Mouse (Mus musculus): ENCODE measurements at regions not wholly inside any gene's neighbourhood (a gene's known extent, or its start where the extent isn't known, plus 50 kb on each side); places are given as distances from the start of the nearest gene placed in this dataset.

DNA sequence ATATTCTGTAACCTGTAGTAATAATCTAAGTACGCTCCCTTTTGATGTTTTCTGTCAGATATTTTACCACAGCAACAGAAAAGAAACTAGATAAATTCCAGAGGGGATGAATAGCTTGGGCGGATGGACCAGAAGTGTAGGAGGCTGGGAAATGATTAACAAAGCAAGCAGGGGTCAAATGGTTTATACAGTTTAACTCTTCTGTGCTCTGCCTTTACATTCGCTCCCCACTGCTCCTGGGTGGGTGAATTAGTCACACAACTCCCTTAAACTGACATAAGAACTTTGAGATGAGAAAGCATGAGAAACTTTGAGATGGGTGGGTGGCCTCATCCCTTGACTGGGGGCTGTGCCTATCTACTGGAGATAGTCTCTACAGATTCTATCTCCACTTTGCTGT, 235.4 kb upstream of the Rarb start:
- TF ChIP-seq GATA1 (IDR thresholded peaks at IDR 0.05; ENCODE audit: borderline replicate concordance, low read length), result no peak
- no peak for TF ChIP-seq FLI1 (IDR thresholded peaks at IDR 0.05; ENCODE audit: low read length)
